Mouse (Mus musculus) urinary bladder, postnatal 4 days (tissue): ENCODE results near the gene Rcsd1.
"Not testable (repeated sequence)": the region's sequence is repeated elsewhere in the genome, so short reads cannot be mapped to it uniquely, and the experiment has no call there.

ENCODE experiments used
- DNase-seq, 2 experiments: peaks; one replicate each; pipeline ENCODE4 v3.0.0; 2021 to 2022; ENCODE audit warnings: low spot score in 2 of 2

Gene Rcsd1

DNA sequence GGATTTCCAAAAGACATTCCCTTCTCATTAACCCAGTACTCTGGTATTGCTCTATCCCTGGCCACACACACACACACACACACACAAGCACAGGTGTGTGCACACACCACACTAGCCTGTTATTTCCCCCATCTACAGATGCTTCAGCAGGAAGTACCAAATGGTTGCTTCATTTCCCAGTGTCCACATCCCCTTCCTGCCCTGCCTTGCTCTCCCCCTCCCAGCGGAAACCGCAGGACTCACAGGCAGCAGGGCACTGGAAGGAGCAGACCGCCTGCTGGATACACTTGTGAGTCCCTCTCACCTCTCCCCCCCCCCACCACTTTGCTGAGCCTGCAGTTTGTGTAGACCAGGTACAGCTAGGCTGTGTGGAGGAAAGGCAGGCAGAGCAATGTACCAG is 18.0 kb downstream of the Rcsd1 start:
- no peak for DNase-seq

DNA sequence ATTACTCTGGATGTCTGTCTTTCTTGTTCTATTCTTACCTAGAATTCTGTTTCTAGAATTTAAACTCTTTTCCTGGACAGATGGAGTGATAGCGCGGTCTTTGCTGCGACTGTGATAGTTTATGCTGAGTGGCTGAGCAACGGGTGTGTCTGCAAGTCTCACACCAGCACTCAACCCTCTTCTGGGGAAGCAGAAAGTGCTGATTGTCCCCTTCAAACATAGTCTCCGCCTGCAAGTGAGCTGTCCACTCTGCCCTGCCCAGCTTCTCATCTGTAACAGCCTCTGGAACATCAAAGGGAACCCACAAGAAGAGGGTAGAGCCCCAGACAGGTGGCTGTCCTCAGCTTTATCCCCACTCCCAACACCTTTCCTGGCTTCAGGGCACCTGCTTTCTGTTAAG is 19.7 kb downstream of the Rcsd1 start:
- no peak for DNase-seq

DNA sequence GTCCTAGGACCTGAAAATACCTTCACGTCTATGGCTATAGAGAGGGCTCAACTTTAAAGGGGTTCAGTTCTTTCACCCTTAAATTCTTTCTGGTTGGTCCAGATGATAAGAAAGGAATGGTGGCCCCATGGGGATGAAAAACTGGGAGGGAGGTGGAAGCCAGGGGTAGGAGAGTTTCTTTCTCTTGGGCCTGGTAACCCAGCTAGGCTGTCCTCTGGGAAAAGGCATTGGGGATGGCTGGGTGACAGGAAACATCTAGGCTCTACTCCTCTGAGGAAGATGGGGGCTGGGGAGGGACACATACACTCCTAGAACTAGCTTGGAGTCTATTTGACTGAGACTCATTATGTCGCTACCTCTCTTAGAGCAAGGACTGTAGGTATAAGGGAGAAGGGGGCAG is 21.7 kb downstream of the Rcsd1 start:
- no peak for DNase-seq

DNA sequence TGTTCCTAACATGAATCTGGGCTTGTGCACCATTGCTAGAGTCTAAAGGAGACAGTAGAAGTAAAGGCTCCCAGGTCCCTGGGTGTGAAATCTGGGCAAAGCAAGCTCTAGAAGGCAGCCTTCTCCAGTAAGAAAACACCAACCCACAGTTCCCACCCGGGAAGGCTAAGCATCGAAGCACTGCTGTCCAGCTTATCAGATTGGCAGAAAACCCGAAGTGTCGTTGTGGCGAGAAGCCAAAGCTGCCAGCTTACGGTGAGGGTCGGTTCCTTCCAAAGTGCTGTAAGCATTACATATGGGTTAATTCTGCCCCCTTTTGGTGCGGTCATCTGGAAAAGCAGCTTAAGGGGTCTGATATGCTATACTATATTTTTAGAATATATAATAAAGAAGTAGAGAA is 22.6 kb downstream of the Rcsd1 start:
- DNase-seq, result no peak

DNA sequence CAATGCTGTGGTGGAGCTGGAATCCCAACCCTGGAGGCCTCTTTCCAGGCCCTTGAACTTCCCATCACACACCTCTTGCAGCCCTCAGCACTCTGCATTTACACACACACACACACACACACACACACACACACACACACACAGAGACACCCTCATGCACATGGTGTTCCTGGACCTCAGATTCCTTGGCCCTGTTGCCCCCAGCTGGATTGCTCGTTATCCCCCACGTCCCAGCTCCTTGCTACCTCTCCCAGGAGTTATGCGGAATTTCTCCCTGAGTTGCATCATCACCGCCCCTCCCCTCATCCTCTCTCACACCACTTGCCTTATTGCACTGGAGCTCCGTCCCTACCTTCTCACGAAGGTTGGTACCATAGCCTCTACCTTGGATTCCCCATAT is 23.2 kb downstream of the Rcsd1 start:
- DNase-seq, result no peak

DNA sequence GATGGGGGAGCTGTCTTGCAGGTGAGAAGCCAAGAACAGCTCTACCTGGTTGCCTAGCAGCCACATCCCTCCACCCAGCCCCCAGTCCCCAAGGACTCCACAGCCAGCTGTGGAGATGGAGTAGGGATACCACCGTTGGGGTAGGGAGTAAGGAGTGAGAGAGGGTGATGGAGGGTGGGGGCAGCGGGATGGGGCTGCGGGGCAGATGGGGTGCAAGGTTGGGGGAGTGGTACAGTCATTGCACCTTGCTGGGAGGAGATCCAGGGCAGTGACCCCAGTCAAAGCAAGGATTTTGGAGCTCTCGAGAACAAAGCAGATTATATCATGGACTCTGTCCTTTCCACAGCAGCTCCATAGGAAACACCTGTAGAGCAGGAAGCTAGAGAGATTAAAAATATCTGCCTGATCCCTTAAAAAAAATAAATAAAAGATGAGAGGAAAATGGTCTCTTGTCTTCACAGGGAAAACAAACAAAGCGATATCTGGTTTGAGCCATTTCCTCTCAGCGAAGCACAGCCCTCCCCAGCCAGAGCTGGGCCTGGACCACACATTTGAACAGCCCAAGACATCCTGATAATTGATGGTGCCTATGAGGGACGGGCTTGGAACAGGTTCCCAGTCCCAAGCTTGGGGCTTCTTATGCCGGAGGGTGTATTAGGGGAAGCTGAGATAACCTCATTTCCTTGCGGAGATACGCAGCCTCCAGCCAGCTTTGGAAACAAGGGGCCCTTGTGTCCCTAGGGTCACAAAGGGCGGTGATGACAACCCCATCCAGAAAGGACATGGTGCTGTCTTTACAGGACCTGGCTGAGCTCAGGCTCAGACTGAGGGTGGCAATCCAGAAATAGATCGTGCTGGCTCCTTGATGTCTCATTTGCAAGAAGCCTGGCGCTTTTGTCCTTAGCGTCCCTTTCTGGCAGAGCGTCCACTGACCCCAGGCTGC is 25.0 kb downstream of the Rcsd1 start:
- no peak for DNase-seq

DNA sequence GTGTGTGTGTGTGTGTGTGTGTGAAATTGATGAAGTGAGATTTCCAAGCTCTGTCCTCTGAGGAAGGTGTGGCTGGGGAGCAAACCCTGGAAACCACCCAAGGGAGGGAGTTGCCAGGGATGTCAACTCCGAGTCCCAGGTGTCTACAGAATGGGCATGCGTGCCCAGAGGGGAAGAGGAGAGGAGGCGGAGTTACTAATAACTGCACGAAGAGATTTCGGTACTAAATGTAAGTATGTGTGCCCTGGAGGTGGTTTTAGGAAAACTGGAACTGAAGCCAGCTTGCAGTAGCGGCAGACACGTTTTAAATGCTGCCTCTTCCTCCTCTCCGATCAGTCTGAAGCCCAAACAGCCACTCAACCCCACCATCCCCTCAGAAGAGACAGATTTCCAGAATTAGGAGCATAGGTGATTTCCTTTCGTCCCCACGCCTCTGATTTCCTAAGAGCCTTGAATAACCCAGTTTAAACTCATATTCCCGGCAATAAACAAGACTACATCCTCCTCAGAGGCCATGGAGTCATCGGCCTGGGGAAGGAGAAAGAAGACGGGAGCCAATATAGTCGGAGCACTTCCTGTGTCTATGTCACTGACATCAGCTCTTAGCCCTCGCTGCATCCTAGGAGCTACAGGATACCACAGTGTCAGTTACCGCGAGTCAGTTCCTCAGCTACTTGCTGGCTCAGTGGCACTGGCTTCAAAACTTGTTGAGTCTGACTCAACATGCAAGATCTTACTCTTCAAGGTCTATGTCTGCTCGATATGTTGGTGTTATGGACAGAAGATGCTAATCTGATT is 27.3 kb downstream of the Rcsd1 start:
- DNase-seq, result no peak

DNA sequence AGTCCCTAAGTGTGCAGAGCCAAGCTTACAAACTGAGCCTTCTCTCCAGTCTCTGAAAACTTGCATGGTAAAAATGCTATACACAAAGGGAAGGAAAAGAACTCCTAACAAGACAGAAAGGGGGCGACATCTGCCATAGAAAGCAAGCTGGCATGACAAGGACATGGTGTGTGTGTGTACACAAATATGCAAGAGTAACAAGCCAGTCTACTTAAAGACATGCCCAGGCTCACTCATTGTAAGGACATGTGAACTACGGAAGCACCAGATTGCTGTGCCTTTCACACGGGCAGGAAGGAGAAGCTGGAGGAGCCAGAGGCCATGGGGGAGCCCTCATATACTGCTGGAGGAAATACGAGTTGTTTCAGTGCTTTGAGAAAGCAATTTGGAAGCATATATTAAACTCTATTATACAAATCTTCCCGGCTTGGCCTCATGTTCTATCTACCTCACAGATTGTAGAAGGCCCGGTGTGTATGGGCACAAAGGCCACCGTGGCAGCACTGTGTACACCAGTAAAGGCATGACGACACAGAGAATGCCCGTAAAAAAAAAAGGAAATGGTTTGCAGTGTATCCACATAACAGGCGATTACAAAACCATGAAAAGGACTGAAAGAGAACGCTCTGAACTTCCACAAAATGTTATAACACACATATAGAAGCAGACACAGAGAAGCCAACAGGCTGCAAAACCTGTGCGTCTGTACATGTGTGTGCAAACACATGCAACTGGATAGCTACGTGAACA is 28.3 kb downstream of the Rcsd1 start:
- no peak for DNase-seq

DNA sequence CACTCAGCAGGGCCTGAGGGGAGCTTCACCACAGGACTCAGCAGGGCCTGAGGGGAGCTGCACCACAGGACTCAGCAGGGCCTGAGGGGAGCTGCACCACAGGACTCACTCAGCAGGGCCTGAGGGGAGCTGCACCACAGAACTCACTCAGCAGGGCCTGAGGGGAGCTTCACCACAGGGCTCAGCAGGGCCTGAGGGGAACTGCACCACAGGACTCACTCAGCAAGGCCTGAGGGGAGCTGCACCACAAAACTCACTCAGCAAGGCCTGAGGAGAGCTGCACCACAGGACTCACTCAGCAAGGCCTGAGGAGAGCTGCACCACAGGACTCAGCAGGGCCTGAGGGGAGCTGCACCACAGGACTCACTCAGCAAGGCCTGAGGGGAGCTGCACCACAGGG is 29.5 kb downstream of the Rcsd1 start:
- DNase-seq, result not testable (repeated sequence)

DNA sequence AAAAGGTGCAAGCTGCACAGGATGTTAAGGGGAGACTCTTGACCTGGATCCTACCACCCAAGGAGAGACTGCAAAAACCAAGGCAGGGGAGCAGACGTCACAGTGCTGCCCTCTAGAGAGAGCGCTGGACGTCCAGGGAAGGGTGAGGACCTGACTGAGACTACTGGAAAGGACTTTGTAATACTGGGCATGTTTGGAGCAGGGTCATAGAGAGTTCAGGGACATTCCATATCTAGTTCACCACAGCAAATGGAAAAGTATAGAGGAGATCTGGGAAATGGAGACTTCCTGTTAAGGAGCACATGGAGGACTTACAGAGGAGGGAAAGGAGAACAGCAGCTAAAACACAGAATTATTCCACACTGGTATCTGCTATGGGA is 29.9 kb downstream of the Rcsd1 start:
- DNase-seq, result no peak

DNA sequence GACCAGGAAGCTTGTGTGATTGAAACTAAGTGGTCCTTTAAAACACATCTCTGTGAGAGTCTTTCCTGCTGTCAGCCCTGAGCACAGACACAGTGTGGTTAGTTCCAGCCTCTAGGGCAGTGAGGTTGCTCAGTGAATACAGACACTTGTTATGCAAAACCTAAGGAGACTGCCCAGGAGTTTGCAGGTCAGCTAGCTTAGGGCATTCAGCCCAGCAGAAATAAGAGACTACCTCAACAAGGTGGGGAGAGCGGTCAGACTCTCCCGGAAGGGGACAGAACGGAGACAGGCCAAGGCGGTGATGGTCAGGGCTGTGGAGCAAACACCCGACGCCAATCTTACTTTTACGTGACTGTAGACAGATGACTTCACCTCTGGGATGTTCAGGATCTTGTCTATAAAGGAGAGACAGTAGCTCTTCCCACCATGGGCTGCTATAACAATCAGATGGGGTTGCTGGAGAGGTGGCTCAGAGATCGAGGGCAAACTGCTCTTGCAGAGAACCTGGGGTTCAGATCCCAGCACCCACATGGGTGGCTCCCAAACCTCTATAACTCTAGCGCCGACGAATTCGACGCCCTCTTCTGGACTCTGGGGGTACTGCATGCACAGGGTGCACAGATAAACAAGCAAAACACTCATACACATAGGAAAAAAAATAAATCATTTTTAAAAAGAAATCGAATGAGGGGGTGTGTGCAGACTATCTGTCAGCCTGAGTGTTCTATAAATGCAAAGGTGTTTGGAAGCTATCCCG is 30.5 kb downstream of the Rcsd1 start:
- DNase-seq, result no peak

DNA sequence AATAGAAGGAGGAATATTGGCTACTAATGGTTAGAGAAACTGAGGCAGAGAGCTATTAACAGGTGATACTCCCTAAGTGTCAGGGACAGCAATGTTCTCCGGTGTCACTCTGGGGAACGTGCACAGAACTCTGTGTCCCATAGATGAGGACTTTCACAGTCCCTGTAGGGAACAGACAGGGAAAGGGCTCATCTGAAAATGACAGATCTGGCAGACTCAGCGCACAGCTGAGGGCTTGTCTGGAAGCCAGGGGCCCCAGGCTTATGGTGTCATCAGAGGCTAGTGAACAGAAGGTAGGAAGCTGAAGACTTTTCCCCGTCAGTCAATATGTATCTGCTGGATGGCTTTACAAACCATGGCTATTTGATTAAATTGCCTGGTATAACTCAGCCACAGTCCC is 32.0 kb downstream of the Rcsd1 start:
- no peak for DNase-seq

DNA sequence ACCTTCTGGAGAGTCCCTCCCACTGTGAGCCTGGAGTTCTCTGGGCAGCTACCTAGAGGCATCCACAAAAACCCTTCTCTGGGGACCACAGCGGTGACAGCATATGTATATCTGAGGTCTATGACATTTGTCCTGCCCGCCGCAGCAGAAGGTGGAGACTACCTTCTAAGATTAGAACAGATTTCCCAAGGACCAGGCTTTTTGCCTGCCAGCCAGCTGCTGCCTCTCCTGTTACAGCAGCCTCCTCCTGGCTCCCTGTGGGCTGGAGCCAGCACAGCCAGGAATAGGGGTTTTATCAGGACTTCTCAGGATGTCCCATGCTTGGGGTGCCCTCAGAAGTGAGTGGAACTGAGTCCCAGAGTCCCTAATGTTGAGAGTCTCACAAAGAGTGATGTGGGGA is 32.6 kb downstream of the Rcsd1 start:
- no peak for DNase-seq

DNA sequence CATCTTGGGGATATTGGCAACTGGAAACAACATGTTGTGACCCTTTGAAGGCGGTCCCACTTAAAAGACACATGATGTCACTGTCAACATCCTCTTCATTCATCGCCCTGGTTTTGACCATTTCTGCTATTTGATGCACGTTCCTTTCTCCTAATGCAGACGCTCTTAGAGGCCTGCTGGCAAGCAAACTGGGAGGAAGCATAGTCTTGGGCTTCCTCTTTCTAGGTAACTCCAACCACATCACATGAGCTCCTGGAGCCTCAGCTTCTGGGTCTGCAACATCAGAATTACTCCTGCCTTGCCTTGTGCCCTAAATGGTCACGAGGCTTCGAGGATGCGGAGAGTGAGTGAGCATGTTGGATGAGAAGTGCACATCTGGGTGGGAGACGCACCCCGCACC is 34.4 kb downstream of the Rcsd1 start:
- DNase-seq, result no peak

DNA sequence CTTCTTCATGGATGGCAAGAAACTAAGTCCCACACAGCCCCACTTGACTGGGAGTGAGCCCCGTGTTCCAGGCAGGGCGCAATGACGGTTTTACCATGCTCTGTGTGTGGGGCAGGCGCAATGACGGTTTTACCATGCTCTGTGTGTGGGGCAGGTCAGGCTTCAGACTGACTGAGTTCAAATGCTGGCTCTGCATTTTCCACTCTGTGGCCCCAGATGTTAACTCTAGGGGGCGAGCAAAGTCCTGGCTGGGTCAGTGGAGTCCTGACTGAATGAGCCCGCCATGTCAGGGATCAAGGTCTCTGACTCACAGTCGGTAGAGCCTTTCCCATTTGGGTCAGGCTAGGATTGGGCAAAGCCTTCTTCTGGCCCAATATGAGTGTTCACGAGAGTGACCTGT is 37.2 kb downstream of the Rcsd1 start:
- DNase-seq, result no peak

DNA sequence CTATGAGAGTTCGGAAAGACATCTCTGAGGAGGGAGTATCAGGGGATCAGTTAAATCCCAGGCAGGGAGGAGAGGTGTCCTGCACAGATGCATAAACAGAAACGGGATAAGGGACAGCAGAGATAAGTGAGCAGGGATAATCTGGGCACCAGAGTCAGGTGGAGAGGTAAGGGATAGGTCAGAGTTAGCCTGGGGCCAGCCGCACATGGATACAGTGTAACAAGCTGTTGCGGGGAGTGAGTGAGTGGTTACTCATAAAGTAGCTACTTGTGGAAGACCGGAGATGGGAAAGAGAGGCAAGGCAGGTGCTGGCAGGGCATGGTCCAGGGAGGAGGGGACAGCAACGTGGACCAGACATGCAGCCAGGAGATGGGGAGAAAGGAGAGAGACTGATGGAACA is 39.5 kb downstream of the Rcsd1 start:
- no peak for DNase-seq

DNA sequence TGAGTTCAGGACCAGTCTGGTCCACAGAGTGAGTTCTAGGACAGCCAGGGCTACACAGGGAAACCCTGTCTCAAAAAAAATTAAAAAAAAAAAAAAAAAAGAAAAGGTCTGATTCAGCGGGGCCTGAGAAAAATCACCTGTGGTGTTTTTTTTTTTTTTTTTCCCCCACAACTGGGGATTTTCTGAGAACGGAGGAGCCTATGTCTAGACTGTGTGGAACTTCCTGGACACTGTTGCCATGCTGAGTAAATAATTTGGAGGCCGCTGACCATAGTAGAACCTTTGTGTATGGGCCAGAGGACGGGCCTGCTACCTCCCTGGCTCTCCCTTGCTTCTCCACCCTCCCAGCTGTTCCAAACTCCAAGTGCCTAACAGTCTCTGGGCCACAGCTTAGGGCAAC is 40.7 kb downstream of the Rcsd1 start:
- DNase-seq, result no peak

DNA sequence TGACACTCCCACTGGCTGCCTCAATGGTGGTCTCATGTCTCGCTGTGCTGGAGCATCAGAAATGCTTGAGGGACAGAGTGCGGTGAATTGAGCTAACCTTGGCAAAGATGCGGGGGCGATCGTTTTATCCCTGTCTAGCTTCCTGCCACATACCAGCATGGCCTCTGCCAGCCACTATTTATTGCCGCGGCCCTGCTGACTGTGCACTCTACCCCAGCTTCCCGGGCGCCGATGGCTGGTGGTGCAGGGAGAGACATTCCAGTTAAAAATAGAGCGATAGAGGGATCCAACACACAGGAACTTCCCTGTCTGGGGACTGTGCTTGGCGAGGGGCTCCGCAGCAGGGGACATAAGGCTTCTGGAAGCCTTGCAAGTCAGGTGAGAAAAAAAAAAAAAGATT is 42.2 kb downstream of the Rcsd1 start:
- DNase-seq, result no peak

DNA sequence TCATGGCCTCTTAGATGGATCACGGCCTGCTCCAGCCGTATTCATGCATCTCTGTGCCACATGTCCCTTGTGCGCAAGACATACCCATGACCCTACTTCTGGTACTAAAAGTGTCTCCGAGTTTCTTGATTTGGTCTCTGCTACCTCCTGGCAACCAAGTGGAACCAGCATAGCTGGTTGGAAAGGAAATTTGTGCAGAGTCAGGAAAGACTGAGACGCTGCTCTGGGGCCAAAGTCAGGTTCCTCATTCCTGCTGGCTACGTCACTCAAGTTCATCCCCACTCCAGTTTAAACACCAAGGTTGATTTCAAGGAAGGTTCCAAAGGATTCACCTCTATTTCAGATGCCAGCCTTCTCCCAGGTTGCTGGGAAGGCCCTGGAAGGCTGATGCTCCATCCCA is 42.6 kb downstream of the Rcsd1 start:
- no peak for DNase-seq

DNA sequence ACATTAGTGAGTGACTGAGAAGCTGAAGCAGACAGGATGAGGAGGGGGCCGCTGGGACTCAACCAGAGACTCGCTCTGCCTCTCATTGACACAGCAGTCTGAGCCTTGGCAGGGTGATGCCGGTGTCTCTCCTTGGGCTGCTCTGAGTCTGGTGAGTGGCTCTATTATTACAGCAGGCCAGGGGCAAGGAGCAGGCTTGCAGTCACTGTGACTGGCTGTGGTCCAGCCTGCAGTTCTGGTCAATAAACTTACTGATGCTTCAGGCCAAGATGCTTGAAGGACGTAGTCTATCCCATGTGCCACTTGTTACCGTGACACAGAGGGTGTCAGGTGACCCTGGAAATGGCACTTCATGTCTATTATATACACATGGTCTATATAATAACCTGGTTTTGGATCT is 43.8 kb downstream of the Rcsd1 start:
- no peak for DNase-seq

DNA sequence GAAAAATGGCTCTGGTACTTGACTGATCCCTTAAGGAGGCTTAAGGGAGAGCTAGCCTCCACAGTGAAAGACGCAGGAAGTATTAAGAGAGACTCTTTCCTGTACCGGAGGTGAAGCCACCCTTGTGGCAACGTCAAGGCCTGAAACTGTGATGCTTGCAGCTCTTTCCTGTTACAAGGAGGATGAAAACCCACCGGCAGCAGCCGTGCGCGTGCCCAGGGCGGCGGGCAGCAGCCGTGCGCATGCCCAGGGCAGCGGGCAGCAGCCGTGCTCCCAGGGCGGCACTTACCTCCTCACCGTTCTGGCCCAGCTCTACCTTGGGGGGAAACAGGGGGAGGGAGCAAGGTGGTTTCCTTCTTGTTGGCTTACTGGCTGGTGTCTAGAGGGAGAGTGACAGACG is 46.3 kb downstream of the Rcsd1 start:
- DNase-seq, result no peak
